ENCODE assay signal across 30 mouse cellular contexts in the genomic region with DNA sequence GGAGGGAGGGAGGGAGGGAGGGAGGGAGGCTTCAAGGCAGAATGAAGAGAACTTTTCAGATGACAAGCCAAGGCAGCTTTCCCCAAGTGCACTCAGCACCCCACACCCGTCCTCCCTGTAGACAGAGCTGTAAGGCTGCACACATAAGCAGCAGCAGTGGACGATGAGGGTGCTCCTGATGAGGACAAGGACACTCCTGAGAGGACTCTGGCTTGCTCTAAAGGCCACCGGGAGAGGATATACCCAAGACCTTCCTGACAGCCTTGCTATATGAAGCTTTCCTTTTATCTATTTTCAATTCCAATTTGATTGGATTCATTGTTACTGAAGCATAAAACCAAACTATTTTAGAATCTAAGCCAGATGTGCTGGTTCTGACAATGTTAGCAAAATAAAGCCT.
DNase-seq lines count a peak whose midpoint lies in the region; ATAC-seq and TF ChIP-seq lines count a peak whose summit lies in the region.
"Had no signal": no experiment of that assay in that cellular context is flagged by ENCODE, and none has a peak within 500 bp of the region (broad histone marks: within the 10 kb centered on the region; RNA-seq: fewer than 3 reads in every experiment).

No protein-coding gene starts in this region.

- no peak for TF ChIP-seq EP300 in lung, postnatal 0 days (IDR thresholded peaks at IDR 0.05)

- H3K27ac ChIP-seq in heart, embryonic 10.5 days: no peak overlapping the region
- peak overlapping the region; percentile 83 for H3K27ac ChIP-seq in heart, embryonic 16.5 days (ENCODE audit: low read length)
- H3K27ac ChIP-seq in lung, postnatal 0 days (ENCODE audit: low read length): no peak overlapping the region
- H3K27ac ChIP-seq: embryonic facial prominence, embryonic 12.5 days; forebrain, embryonic 10.5 days; forebrain, embryonic 15.5 days; hindbrain, embryonic 12.5 days; hindbrain, postnatal 0 days; intestine, embryonic 15.5 days; limb, embryonic 13.5 days; macrophage; midbrain, embryonic 10.5 days; neural tube, embryonic 12.5 days; stomach, postnatal 0 days had no signal

- TF ChIP-seq CTCF in lung, postnatal 0 days (IDR thresholded peaks at IDR 0.05): no peak

- H3K4me3 ChIP-seq in heart, embryonic 10.5 days: no peak overlapping the region
- no peak overlapping the region for H3K4me3 ChIP-seq in heart, embryonic 16.5 days (ENCODE audit: low read length)
- no peak overlapping the region for H3K4me3 ChIP-seq in lung, postnatal 0 days (ENCODE audit: low read depth, low read length)
- H3K4me3 ChIP-seq: embryonic facial prominence, embryonic 12.5 days; forebrain, embryonic 10.5 days; forebrain, embryonic 15.5 days; hindbrain, embryonic 12.5 days; intestine, embryonic 15.5 days; layer of hippocampus, adult 2 months; left cerebral cortex, adult 2 months; limb, embryonic 13.5 days; midbrain, embryonic 10.5 days; myocyte; neural tube, embryonic 12.5 days had no signal

- peaks cover 14% of the 10 kb centered on the region; the same call in 1 of the 2 replicates for H3K36me3 ChIP-seq in heart, embryonic 10.5 days
- 0 out of 2 replicates have a peak, but pooled peaks cover 3% of the 10 kb centered on the region for H3K36me3 ChIP-seq in heart, embryonic 16.5 days (ENCODE audit: control insufficient read depth, insufficient read depth)
- H3K36me3 ChIP-seq in lung, postnatal 0 days (ENCODE audit: insufficient read depth, low read length): no peaks in the 10 kb centered on the region
- H3K36me3 ChIP-seq: intestine, embryonic 15.5 days had no signal

- ATAC-seq in heart, embryonic 16.5 days (replicated peaks; ENCODE audit: extremely low read depth, insufficient read depth, low FRiP score): no peak; the same call in 1 of the 2 replicates
- peak; percentile 34; the same call in 1 of the 2 replicates for ATAC-seq in lung, postnatal 0 days
- ATAC-seq: hindbrain, postnatal 0 days; intestine, embryonic 15.5 days had no signal

- DNase-seq in heart, adult 11 months: peak; percentile 80
- DNase-seq in heart, embryonic 10.5 days (ENCODE audit: low spot score): no peak
- DNase-seq in heart, adult 8-10 months (ENCODE audit: low spot score): no peak
- DNase-seq in lung, postnatal 0 days (ENCODE audit: low spot score): no peak
- DNase-seq in lung, postnatal 4 days: no peak
- DNase-seq: adrenal gland, adult 8-10 months; B cell, adult 2 months; cerebellum, adult 11 months; cerebellum, adult 9-10 months; cerebellum, postnatal 36 days; kidney, adult 2 months; kidney, postnatal 36 days; thymus, adult 18-20 months; thymus, postnatal 25 days had no signal

- peaks cover 51% of the 10 kb centered on the region for H3K4me1 ChIP-seq in heart, embryonic 10.5 days
- H3K4me1 ChIP-seq in heart, embryonic 16.5 days (ENCODE audit: control insufficient read depth, insufficient read depth, low read length): peaks cover 32% of the 10 kb centered on the region
- 0 out of 2 replicates have a peak, but pooled peaks cover 5% of the 10 kb centered on the region for H3K4me1 ChIP-seq in lung, postnatal 0 days (ENCODE audit: insufficient read depth, low read depth, low read length)

- H3K9me3 ChIP-seq in heart, embryonic 10.5 days: no peaks in the 10 kb centered on the region
- no peaks in the 10 kb centered on the region for H3K9me3 ChIP-seq in heart, embryonic 16.5 days (replicated peaks; ENCODE audit: control insufficient read depth, low read length)
- H3K9me3 ChIP-seq in lung, postnatal 0 days (ENCODE audit: low read length): no peaks in the 10 kb centered on the region
- H3K9me3 ChIP-seq: embryonic facial prominence, embryonic 12.5 days; forebrain, embryonic 10.5 days; forebrain, embryonic 15.5 days; hindbrain, embryonic 12.5 days; intestine, embryonic 15.5 days; limb, embryonic 13.5 days; midbrain, embryonic 10.5 days; neural tube, embryonic 12.5 days had no signal

- H3K4me2 ChIP-seq in heart, embryonic 16.5 days (ENCODE audit: low read depth, low read length): no peak overlapping the region
- H3K4me2 ChIP-seq in lung, postnatal 0 days (replicated peaks; ENCODE audit: low read depth, low read length): no peak overlapping the region
- H3K4me2 ChIP-seq: embryonic facial prominence, embryonic 12.5 days; forebrain, embryonic 15.5 days; hindbrain, embryonic 12.5 days; intestine, embryonic 15.5 days; limb, embryonic 13.5 days; liver, embryonic 11.5 days; neural tube, embryonic 12.5 days had no signal

- WGBS in heart, embryonic 10.5 days: 36% methylated on average over 3 of the region's 3 CpGs
- 51% methylated on average over 3 of the region's 3 CpGs for WGBS in heart, embryonic 16.5 days
- 40% methylated on average over 3 of the region's 3 CpGs for WGBS in lung, postnatal 0 days

- no peaks in the 10 kb centered on the region for H3K27me3 ChIP-seq in heart, embryonic 10.5 days (ENCODE audit: insufficient read depth, poor library complexity, severe bottlenecking)
- H3K27me3 ChIP-seq in heart, embryonic 16.5 days (ENCODE audit: control insufficient read depth, insufficient read depth, low read length): no peaks in the 10 kb centered on the region
- no peaks in the 10 kb centered on the region for H3K27me3 ChIP-seq in lung, postnatal 0 days (replicated peaks; ENCODE audit: insufficient read depth, low read length)
- H3K27me3 ChIP-seq: embryonic facial prominence, embryonic 12.5 days; intestine, embryonic 15.5 days; limb, embryonic 13.5 days; neural tube, embryonic 12.5 days had no signal

- no peak overlapping the region for H3K9ac ChIP-seq in heart, embryonic 16.5 days (ENCODE audit: low read length)
- no peak overlapping the region for H3K9ac ChIP-seq in lung, postnatal 0 days (replicated peaks; ENCODE audit: low read depth)
- H3K9ac ChIP-seq: embryonic facial prominence, embryonic 12.5 days; forebrain, embryonic 15.5 days; hindbrain, embryonic 12.5 days; intestine, embryonic 15.5 days; limb, embryonic 13.5 days; neural tube, embryonic 12.5 days had no signal
